Mouse (Mus musculus) ES-E14 (cell line): ENCODE results near the gene Tmem247.

Experiments
- HCFC1 ChIP-seq: IDR thresholded peaks from 2 replicates; pipeline ENCODE4 v1.6.1; 2012; ENCODE audit warnings: low read length, inconsistent platforms, borderline replicate concordance; ENCODE audit not compliant: insufficient read depth
- MAFK ChIP-seq: IDR thresholded peaks from 2 replicates; pipeline ENCODE4 v1.6.1; 2014; ENCODE audit warnings: mild to moderate bottlenecking, low read depth, low read length, inconsistent platforms; ENCODE audit not compliant: insufficient read depth

GRCm38 (mm10) chr17:86899821-86900220, 17.3 kb upstream of the Tmem247 start:
- TF ChIP-seq HCFC1 (no peak), MAFK (no peak)
